Mouse (Mus musculus): Measurements from ENCODE around the gene Rabgef1. TPM values are rescaled to one million over a fixed set of nuclear protein-coding genes. Genes with fewer than 3 reads are reported as not detected.

Gene Rabgef1
- polyA plus RNA-seq, 1 experiment from 2014 or later, result 48.7 TPM

GRCm38 (mm10) chr5:130165213-130165612, 6.4 kb upstream of the Rabgef1 start:
- WGBS, result 78% methylated on average over 4 of the region's 4 CpGs
- no peak overlapping the region for H3K27ac ChIP-seq (ENCODE audit: low read length)
- no peak overlapping the region for H3K9ac ChIP-seq (ENCODE audit: low read depth, low read length)
- no peaks in the 10 kb centered on the region for H3K4me1 ChIP-seq (ENCODE audit: control insufficient read depth, insufficient read depth, low read length)
- H3K4me2 ChIP-seq (ENCODE audit: low read length), result no peak overlapping the region
- H3K36me3 ChIP-seq (ENCODE audit: control insufficient read depth, insufficient read depth, low read length), result no peaks in the 10 kb centered on the region
- no peaks in the 10 kb centered on the region for H3K9me3 ChIP-seq (replicated peaks; ENCODE audit: control insufficient read depth, low read length, poor library complexity, severe bottlenecking)
- no peak overlapping the region for H3K4me3 ChIP-seq (ENCODE audit: low read depth, low read length)
- H3K27me3 ChIP-seq (ENCODE audit: control insufficient read depth, insufficient read depth, low read depth, low read length), result no peaks in the 10 kb centered on the region; the same call in 1 of the 2 replicates
- no peak for ATAC-seq

GRCm38 (mm10) chr5:130169109-130169508, 2.5 kb upstream of the Rabgef1 start:
- no peak overlapping the region for H3K4me2 ChIP-seq (ENCODE audit: low read length)
- H3K9me3 ChIP-seq (replicated peaks; ENCODE audit: control insufficient read depth, low read length, poor library complexity, severe bottlenecking), result no peaks in the 10 kb centered on the region
- H3K9ac ChIP-seq (ENCODE audit: low read depth, low read length), result no peak overlapping the region
- H3K4me3 ChIP-seq (ENCODE audit: low read depth, low read length), result no peak overlapping the region
- no peak for ATAC-seq
- H3K27ac ChIP-seq (ENCODE audit: low read length), result no peak overlapping the region
- WGBS, result 75% methylated on average over 6 of the region's 6 CpGs
- no peaks in the 10 kb centered on the region; the same call in 1 of the 2 replicates for H3K27me3 ChIP-seq (ENCODE audit: control insufficient read depth, insufficient read depth, low read depth, low read length)
- peaks cover 26% of the 10 kb centered on the region for H3K4me1 ChIP-seq (ENCODE audit: control insufficient read depth, insufficient read depth, low read length)
- no peaks in the 10 kb centered on the region for H3K36me3 ChIP-seq (ENCODE audit: control insufficient read depth, insufficient read depth, low read length)

- Histone ChIP-seq H3K27ac (ENCODE audit: low read length) (peak overlapping the region; percentile 90), H3K9ac (ENCODE audit: low read depth, low read length) (peak overlapping the region; percentile 94), H3K27me3 (ENCODE audit: control insufficient read depth, insufficient read depth, low read depth, low read length) (no peaks in the 10 kb centered on the region), H3K4me2 (ENCODE audit: low read length) (peak overlapping the region; percentile 77), H3K4me1 (ENCODE audit: control insufficient read depth, insufficient read depth, low read length) (peaks cover 26% of the 10 kb centered on the region), H3K9me3 (replicated peaks; ENCODE audit: control insufficient read depth, low read length, poor library complexity, severe bottlenecking) (no peaks in the 10 kb centered on the region), H3K4me3 (ENCODE audit: low read depth, low read length) (peak overlapping the region; percentile 98), H3K36me3 (ENCODE audit: control insufficient read depth, insufficient read depth, low read length) (no peaks in the 10 kb centered on the region)
- peak; percentile 31; the same call in 1 of the 2 replicates for ATAC-seq
- 13% methylated on average over 6 of the region's 6 CpGs for WGBS
Observed at GRCm38 (mm10) chr5:130170666-130171422, 754 bp upstream of the Rabgef1 start.

GRCm38 (mm10) chr5:130171956-130172601, 481 bp downstream of the Rabgef1 start:
- peak; percentile 88 for ATAC-seq
- H3K36me3 ChIP-seq (ENCODE audit: control insufficient read depth, insufficient read depth, low read length), result no peaks in the 10 kb centered on the region
- WGBS, result 2% methylated on average over 29 of the region's 46 CpGs
- no peaks in the 10 kb centered on the region for H3K27me3 ChIP-seq (ENCODE audit: control insufficient read depth, insufficient read depth, low read depth, low read length)
- peaks cover 26% of the 10 kb centered on the region for H3K4me1 ChIP-seq (ENCODE audit: control insufficient read depth, insufficient read depth, low read length)
- H3K27ac ChIP-seq (ENCODE audit: low read length), result peak overlapping the region; percentile 90
- peak overlapping the region; percentile 94 for H3K9ac ChIP-seq (ENCODE audit: low read depth, low read length)
- no peaks in the 10 kb centered on the region for H3K9me3 ChIP-seq (replicated peaks; ENCODE audit: control insufficient read depth, low read length, poor library complexity, severe bottlenecking)
- H3K4me3 ChIP-seq (ENCODE audit: low read depth, low read length), result peak overlapping the region; percentile 98
- H3K4me2 ChIP-seq (ENCODE audit: low read length), result peak overlapping the region; percentile 91

GRCm38 (mm10) chr5:130173012-130173411, 1.4 kb downstream of the Rabgef1 start:
- H3K9me3 ChIP-seq (replicated peaks; ENCODE audit: control insufficient read depth, low read length, poor library complexity, severe bottlenecking), result no peaks in the 10 kb centered on the region
- H3K9ac ChIP-seq (ENCODE audit: low read depth, low read length), result no peak overlapping the region
- ATAC-seq, result no peak
- peak overlapping the region; percentile 91 for H3K4me2 ChIP-seq (ENCODE audit: low read length)
- no peak overlapping the region for H3K27ac ChIP-seq (ENCODE audit: low read length)
- peaks cover 26% of the 10 kb centered on the region for H3K4me1 ChIP-seq (ENCODE audit: control insufficient read depth, insufficient read depth, low read length)
- no peaks in the 10 kb centered on the region for H3K27me3 ChIP-seq (ENCODE audit: control insufficient read depth, insufficient read depth, low read depth, low read length)
- H3K36me3 ChIP-seq (ENCODE audit: control insufficient read depth, insufficient read depth, low read length), result no peaks in the 10 kb centered on the region
- 93% methylated on average over 4 of the region's 4 CpGs for WGBS
- no peak overlapping the region for H3K4me3 ChIP-seq (ENCODE audit: low read depth, low read length)

- Histone ChIP-seq H3K4me1 (ENCODE audit: control insufficient read depth, insufficient read depth, low read length) (peaks cover 13% of the 10 kb centered on the region), H3K9me3 (replicated peaks; ENCODE audit: control insufficient read depth, low read length, poor library complexity, severe bottlenecking) (no peaks in the 10 kb centered on the region), H3K9ac (ENCODE audit: low read depth, low read length) (no peak overlapping the region), H3K4me2 (ENCODE audit: low read length) (no peak overlapping the region), H3K27me3 (ENCODE audit: control insufficient read depth, insufficient read depth, low read depth, low read length) (no peaks in the 10 kb centered on the region), H3K27ac (ENCODE audit: low read length) (no peak overlapping the region), H3K4me3 (ENCODE audit: low read depth, low read length) (no peak overlapping the region), H3K36me3 (ENCODE audit: control insufficient read depth, insufficient read depth, low read length) (no peaks in the 10 kb centered on the region)
- WGBS, result 44% methylated on average over 4 of the region's 4 CpGs
- ATAC-seq, result no peak
Observed at GRCm38 (mm10) chr5:130177871-130178270, 6.3 kb downstream of the Rabgef1 start.

GRCm38 (mm10) chr5:130180362-130180761, 8.8 kb downstream of the Rabgef1 start:
- Histone ChIP-seq H3K4me1 (ENCODE audit: control insufficient read depth, insufficient read depth, low read length) (no peaks in the 10 kb centered on the region), H3K9ac (ENCODE audit: low read depth, low read length) (no peak overlapping the region), H3K9me3 (replicated peaks; ENCODE audit: control insufficient read depth, low read length, poor library complexity, severe bottlenecking) (no peaks in the 10 kb centered on the region), H3K4me3 (ENCODE audit: low read depth, low read length) (no peak overlapping the region), H3K4me2 (ENCODE audit: low read length) (no peak overlapping the region), H3K27me3 (ENCODE audit: control insufficient read depth, insufficient read depth, low read depth, low read length) (no peaks in the 10 kb centered on the region), H3K36me3 (ENCODE audit: control insufficient read depth, insufficient read depth, low read length) (no peaks in the 10 kb centered on the region), H3K27ac (ENCODE audit: low read length) (no peak overlapping the region)
- no peak for ATAC-seq
- WGBS, result 67% methylated on average over 7 of the region's 7 CpGs

GRCm38 (mm10) chr5:130181740-130182540, 10.3 kb downstream of the Rabgef1 start:
- Histone ChIP-seq H3K9me3 (replicated peaks; ENCODE audit: control insufficient read depth, low read length, poor library complexity, severe bottlenecking) (no peaks in the 10 kb centered on the region), H3K4me1 (ENCODE audit: control insufficient read depth, insufficient read depth, low read length) (peaks cover 4% of the 10 kb centered on the region; the same call in 1 of the 2 replicates), H3K4me2 (ENCODE audit: low read length) (no peak overlapping the region), H3K27ac (ENCODE audit: low read length) (no peak overlapping the region), H3K9ac (ENCODE audit: low read depth, low read length) (no peak overlapping the region), H3K4me3 (ENCODE audit: low read depth, low read length) (no peak overlapping the region), H3K36me3 (ENCODE audit: control insufficient read depth, insufficient read depth, low read length) (no peaks in the 10 kb centered on the region), H3K27me3 (ENCODE audit: control insufficient read depth, insufficient read depth, low read depth, low read length) (no peaks in the 10 kb centered on the region)
- no peak for ATAC-seq
- 93% methylated on average over 6 of the region's 6 CpGs for WGBS

GRCm38 (mm10) chr5:130182541-130182821, 10.9 kb downstream of the Rabgef1 start:
- Histone ChIP-seq H3K4me1 (ENCODE audit: control insufficient read depth, insufficient read depth, low read length) (peaks cover 8% of the 10 kb centered on the region; the same call in 1 of the 2 replicates), H3K27ac (ENCODE audit: low read length) (no peak overlapping the region), H3K9me3 (replicated peaks; ENCODE audit: control insufficient read depth, low read length, poor library complexity, severe bottlenecking) (no peaks in the 10 kb centered on the region), H3K27me3 (ENCODE audit: control insufficient read depth, insufficient read depth, low read depth, low read length) (no peaks in the 10 kb centered on the region), H3K9ac (ENCODE audit: low read depth, low read length) (no peak overlapping the region), H3K36me3 (ENCODE audit: control insufficient read depth, insufficient read depth, low read length) (no peaks in the 10 kb centered on the region), H3K4me2 (ENCODE audit: low read length) (no peak overlapping the region), H3K4me3 (ENCODE audit: low read depth, low read length) (no peak overlapping the region)
- no peak for ATAC-seq
- WGBS, result 95% methylated on average over 3 of the region's 3 CpGs
